8 mouse cellular contexts compared by ENCODE assay signal in the genomic region with DNA sequence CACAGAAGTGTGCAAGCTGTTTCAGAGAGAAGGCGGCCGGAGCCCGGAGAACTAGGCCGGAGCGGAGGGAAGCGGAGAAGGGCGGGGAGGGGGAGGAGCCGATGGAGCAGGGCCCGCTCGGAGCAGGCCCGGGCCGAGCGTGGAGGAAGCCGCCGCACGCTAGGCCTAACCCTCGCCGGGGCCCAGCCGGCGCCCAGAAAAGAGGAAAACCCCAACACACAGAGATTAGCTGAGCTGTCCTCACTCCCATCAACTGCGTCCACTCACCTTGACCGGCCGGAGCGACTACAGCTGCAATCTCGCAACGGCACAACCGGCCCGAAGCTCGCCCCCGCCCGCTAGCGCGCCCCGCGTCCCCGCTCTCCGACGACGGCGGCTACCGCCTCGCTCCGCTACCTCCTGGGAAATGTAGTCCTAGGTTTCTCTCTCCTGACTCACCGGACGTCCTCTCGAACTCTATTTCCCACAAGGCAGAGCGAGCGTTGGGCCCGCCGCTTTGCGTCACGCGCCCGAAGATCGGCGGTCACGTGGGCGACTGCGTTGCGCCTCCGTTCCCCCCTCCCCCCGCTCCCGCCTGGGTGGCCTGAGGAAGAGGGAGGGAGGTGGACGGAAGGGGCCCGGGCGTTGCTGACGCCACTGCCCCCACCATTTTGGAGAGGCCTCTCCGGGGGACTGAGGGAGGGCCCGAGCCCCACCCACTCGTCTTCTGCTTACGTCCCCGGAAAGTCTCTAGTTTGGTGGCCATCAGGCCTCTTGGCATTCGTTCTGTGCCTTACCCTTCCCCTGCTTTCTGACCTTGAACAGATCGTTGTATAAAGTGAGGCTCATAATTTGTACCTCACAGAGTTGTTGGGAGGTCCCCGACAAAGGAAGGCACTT. TPM values are rescaled to one million over a fixed set of nuclear protein-coding genes. Genes with fewer than 3 reads are reported as not detected.
DNase-seq lines count a peak whose midpoint lies in the region; ATAC-seq and TF ChIP-seq lines count a peak whose summit lies in the region.

A gene (minus strand): TSS at position 458 of the 879 bp plus-strand sequence.

- no peaks in the 10 kb centered on the region for H3K27me3 ChIP-seq in forebrain, embryonic 10.5 days (ENCODE audit: poor library complexity, severe bottlenecking)
- H3K27me3 ChIP-seq in heart, embryonic 15.5 days = no peaks in the 10 kb centered on the region
- H3K27me3 ChIP-seq in liver, embryonic 14.5 days (ENCODE audit: control insufficient read depth, insufficient read depth, low read length) = no peaks in the 10 kb centered on the region
- no peaks in the 10 kb centered on the region for H3K27me3 ChIP-seq in neural tube, embryonic 11.5 days (ENCODE audit: control insufficient read depth, insufficient read depth, low read length)
- H3K27me3 ChIP-seq in stomach, postnatal 0 days (ENCODE audit: control insufficient read depth, insufficient read depth, low read length) = no peaks in the 10 kb centered on the region

- under 1% methylated on average over 69 of the region's 75 CpGs for WGBS in forebrain, embryonic 10.5 days
- WGBS in heart, embryonic 15.5 days = under 1% methylated on average over 67 of the region's 75 CpGs
- WGBS in liver, embryonic 14.5 days (ENCODE audit: insufficient replicate concordance) = under 1% methylated on average over 72 of the region's 75 CpGs
- under 1% methylated on average over 69 of the region's 75 CpGs for WGBS in neural tube, embryonic 11.5 days
- WGBS in stomach, postnatal 0 days = under 1% methylated on average over 65 of the region's 75 CpGs

- H3K9ac ChIP-seq in heart, embryonic 15.5 days = peak within 1 kb of the TSS; percentile 91
- H3K9ac ChIP-seq in liver, embryonic 14.5 days (replicated peaks) = peak within 1 kb of the TSS; percentile 93
- H3K9ac ChIP-seq in neural tube, embryonic 11.5 days (ENCODE audit: low read length) = peak within 1 kb of the TSS; percentile 85
- peak within 1 kb of the TSS; percentile 89 for H3K9ac ChIP-seq in stomach, postnatal 0 days (ENCODE audit: low read length)

- peak; percentile 97 to 98 for DNase-seq in CD8-positive naive resting alpha-beta T cell, adult 2 months (ENCODE audit: low read depth in 2 of 2, low spot score in 2 of 2)
- peak; percentile 93 for DNase-seq in c-Kit-positive CD71-negative TER-119-negative erythroid progenitor cells, embryonic 14.5 days (ENCODE audit: low read depth)
- peak; percentile 97 for DNase-seq in forebrain, embryonic 10.5 days (ENCODE audit: extremely low spot score, low spot score)
- DNase-seq in kidney, postnatal 25 days = peak; percentile 99 to 100
- peak; percentile 96 to 98 (median 96) for DNase-seq in liver, embryonic 14.5 days (ENCODE audit: low read depth in 3 of 3, low spot score in 3 of 3)
- DNase-seq in neural tube, embryonic 11.5 days (ENCODE audit: low spot score) = peak; percentile 100
- DNase-seq in stomach, postnatal 0 days (ENCODE audit: low spot score) = peak; percentile 99

- peak within 1 kb of the TSS; percentile 97 for H3K27ac ChIP-seq in forebrain, embryonic 10.5 days
- H3K27ac ChIP-seq in heart, embryonic 15.5 days = peak within 1 kb of the TSS; percentile 99
- H3K27ac ChIP-seq in liver, embryonic 14.5 days = peak within 1 kb of the TSS; percentile 94
- peak within 1 kb of the TSS; percentile 89 for H3K27ac ChIP-seq in neural tube, embryonic 11.5 days (ENCODE audit: low read depth, low read length)
- peak within 1 kb of the TSS; percentile 98 for H3K27ac ChIP-seq in stomach, postnatal 0 days (replicated peaks)

- no peak for TF ChIP-seq CTCF in liver, embryonic 14.5 days (IDR thresholded peaks at IDR 0.05; ENCODE audit: low read depth)
- no peak for TF ChIP-seq CTCF in stomach, postnatal 0 days (IDR thresholded peaks at IDR 0.05; ENCODE audit: low read depth)

- H3K4me3 ChIP-seq in forebrain, embryonic 10.5 days = peak within 1 kb of the TSS; percentile 85
- H3K4me3 ChIP-seq in heart, embryonic 15.5 days = peak within 1 kb of the TSS; percentile 83
- peak within 1 kb of the TSS; percentile 90 to 95 for H3K4me3 ChIP-seq in liver, embryonic 14.5 days (ENCODE audit: insufficient read depth in 1 of 2, low read depth in 2 of 2, low read length in 2 of 2)
- H3K4me3 ChIP-seq in neural tube, embryonic 11.5 days (ENCODE audit: low read depth, low read length) = peak within 1 kb of the TSS; percentile 69
- H3K4me3 ChIP-seq in stomach, postnatal 0 days (ENCODE audit: low read depth, low read length) = peak within 1 kb of the TSS; percentile 75

- peak within 1 kb of the TSS; percentile 68 for H3K4me2 ChIP-seq in heart, embryonic 15.5 days
- H3K4me2 ChIP-seq in liver, embryonic 14.5 days (ENCODE audit: low read depth) = peak within 1 kb of the TSS; percentile 97
- H3K4me2 ChIP-seq in neural tube, embryonic 11.5 days (ENCODE audit: low read depth) = peak within 1 kb of the TSS; percentile 50
- H3K4me2 ChIP-seq in stomach, postnatal 0 days (replicated peaks; ENCODE audit: low read depth) = peak within 1 kb of the TSS; percentile 62

- no peak for TF ChIP-seq EP300 in liver, embryonic 14.5 days (IDR thresholded peaks at IDR 0.05; ENCODE audit: low read depth)
- TF ChIP-seq EP300 in stomach, postnatal 0 days (optimal IDR thresholded peaks at IDR 0.05) = peak; percentile 88

- peaks cover 36% of the 10 kb centered on the region for H3K4me1 ChIP-seq in forebrain, embryonic 10.5 days
- H3K4me1 ChIP-seq in heart, embryonic 15.5 days (replicated peaks) = peaks cover 41% of the 10 kb centered on the region
- peaks cover 46 to 52% of the 10 kb centered on the region in 2 experiments for H3K4me1 ChIP-seq in liver, embryonic 14.5 days (replicated peaks; ENCODE audit: control insufficient read depth in 2 of 2, insufficient read depth in 2 of 2, low read length in 1 of 2)
- peaks cover 12% of the 10 kb centered on the region; the same call in 1 of the 2 replicates for H3K4me1 ChIP-seq in neural tube, embryonic 11.5 days (ENCODE audit: control insufficient read depth, insufficient read depth, low read length)
- H3K4me1 ChIP-seq in stomach, postnatal 0 days (replicated peaks; ENCODE audit: control insufficient read depth, insufficient read depth) = peaks cover 3% of the 10 kb centered on the region; the same call in 1 of the 2 replicates

- ATAC-seq in heart, embryonic 15.5 days (replicated peaks; ENCODE audit: insufficient number of reproducible peaks, insufficient read depth, low FRiP score, low read depth) = peak; percentile 98
- peak; percentile 96 for ATAC-seq in liver, embryonic 14.5 days (ENCODE audit: insufficient read depth)
- ATAC-seq in neural tube, embryonic 11.5 days (ENCODE audit: insufficient read depth, low FRiP score, low TSS enrichment) = peak; percentile 98
- peak; percentile 99 for ATAC-seq in stomach, postnatal 0 days (ENCODE audit: low FRiP score, low TSS enrichment)

- peaks cover 32% of the 10 kb centered on the region for H3K36me3 ChIP-seq in forebrain, embryonic 10.5 days (replicated peaks)
- H3K36me3 ChIP-seq in heart, embryonic 15.5 days = no peaks in the 10 kb centered on the region
- H3K36me3 ChIP-seq in liver, embryonic 14.5 days (replicated peaks; ENCODE audit: control insufficient read depth, insufficient read depth, low read depth) = peaks cover 21% of the 10 kb centered on the region
- no peaks in the 10 kb centered on the region for H3K36me3 ChIP-seq in neural tube, embryonic 11.5 days (ENCODE audit: control insufficient read depth, insufficient read depth, low read length)
- H3K36me3 ChIP-seq in stomach, postnatal 0 days (ENCODE audit: control insufficient read depth, insufficient read depth, low read length) = no peaks in the 10 kb centered on the region

- no peaks in the 10 kb centered on the region for H3K9me3 ChIP-seq in forebrain, embryonic 10.5 days
- no peaks in the 10 kb centered on the region for H3K9me3 ChIP-seq in heart, embryonic 15.5 days (replicated peaks)
- H3K9me3 ChIP-seq in liver, embryonic 14.5 days (ENCODE audit: control insufficient read depth, low read length) = no peaks in the 10 kb centered on the region
- no peaks in the 10 kb centered on the region for H3K9me3 ChIP-seq in neural tube, embryonic 11.5 days (ENCODE audit: control insufficient read depth, low read length)
- no peaks in the 10 kb centered on the region for H3K9me3 ChIP-seq in stomach, postnatal 0 days (ENCODE audit: control insufficient read depth, low read length)

RNA-seq across cellular contexts. Expression of the gene that starts here (rescaled TPM):
- polyA plus RNA-seq in forebrain, embryonic 10.5 days (2016; fragmentation: Nextera tagmentation; extraction: Ambion mirVana) = 251 and 256 TPM in 2 replicates
- 129 and 149 TPM in 2 replicates for polyA plus RNA-seq in heart, embryonic 15.5 days (2015; fragmentation: Nextera tagmentation; extraction: Ambion mirVana)
- 39.2 and 62.6 TPM in 2 replicates for polyA plus RNA-seq in liver, embryonic 14.5 days (2012; rRNA removed)
- polyA plus RNA-seq in liver, embryonic 14.5 days (2014; fragmentation: Nextera tagmentation; extraction: Ambion mirVana) = 77.9 and 84.2 TPM in 2 replicates
- polyA plus RNA-seq in neural tube, embryonic 11.5 days (2014; fragmentation: Nextera tagmentation; extraction: Ambion mirVana) = 197 and 217 TPM in 2 replicates
- polyA plus RNA-seq in stomach, postnatal 0 days (2015; fragmentation: Nextera tagmentation; extraction: Ambion mirVana) = 70.3 and 78.7 TPM in 2 replicates

Comparison
In these comparisons a context has a peak if more than half of its experiments do, and no peak if none do; other contexts are left out.
1. Peak in every context shown above with its lines: DNase-seq, ATAC-seq, H3K4me3 ChIP-seq and H3K27ac ChIP-seq.